Mouse (Mus musculus) 416B (cell line): ENCODE results near the gene Cc2d2b.
A peak's percentile ranks its signal among the peaks of the same experiment; 100 is the strongest.

Experiments
- DNase-seq: peaks from one replicate; pipeline ENCODE4 v3.0.0; 2011; ENCODE audit warnings: low read depth

Cc2d2b gene

GRCm38 (mm10) chr19:40832361-40832760 lies 83.8 kb downstream of the Cc2d2b start:
- peak; percentile 53 for DNase-seq

GRCm38 (mm10) chr19:40834436-40834835 lies 85.9 kb downstream of the Cc2d2b start:
- DNase-seq = peak; percentile 17

- DNase-seq = no peak
Observed at GRCm38 (mm10) chr19:40838205-40838604, 89.7 kb downstream of the Cc2d2b start.

- DNase-seq = peak; percentile 57
Observed at GRCm38 (mm10) chr19:40840303-40840702, 91.8 kb downstream of the Cc2d2b start.

- no peak for DNase-seq
Observed at GRCm38 (mm10) chr19:40841083-40841482, 92.5 kb downstream of the Cc2d2b start.

- DNase-seq = no peak
Observed at GRCm38 (mm10) chr19:40841593-40841992, 93.0 kb downstream of the Cc2d2b start.

GRCm38 (mm10) chr19:40844731-40845130 lies 96.2 kb downstream of the Cc2d2b start:
- no peak for DNase-seq

GRCm38 (mm10) chr19:40849391-40849790 lies 100.8 kb downstream of the Cc2d2b start:
- DNase-seq = no peak

- no peak for DNase-seq
Observed at GRCm38 (mm10) chr19:40859555-40859954, 111.0 kb downstream of the Cc2d2b start.

- DNase-seq = no peak
Observed at GRCm38 (mm10) chr19:40868284-40868683, 119.7 kb downstream of the Cc2d2b start.

GRCm38 (mm10) chr19:40869425-40870105 lies 121.0 kb downstream of the Cc2d2b start:
- no peak for DNase-seq

- no peak for DNase-seq
Observed at GRCm38 (mm10) chr19:40872955-40873665, 124.6 kb downstream of the Cc2d2b start.
